Mouse (Mus musculus) heart, embryonic 13.5 days (tissue): ENCODE measurements around the gene Morn4. TPM values are rescaled to one million over a fixed set of nuclear protein-coding genes. Genes with fewer than 3 reads are reported as not detected.

Source experiments
- ATAC-seq: fragments of 200-750 bp; cut with Nextera tagmentation; 2 replicates; pipeline ENCODE4 v1.8.0; 2017; ENCODE audit warnings: moderate TSS enrichment; ENCODE audit not compliant: insufficient number of reproducible peaks, low FRiP score, low TSS enrichment; ENCODE audit errors: extremely low read depth
- H3K27ac ChIP-seq: fragments of 300-500 bp; sonication (generic); replicated peaks from 2 replicates; pipeline ENCODE4 v1.5.1; 2015; ENCODE audit warnings: moderate library complexity, mild to moderate bottlenecking, inconsistent platforms
- H3K27me3 ChIP-seq: fragments of 300-500 bp; sonication (generic); replicated peaks from 2 replicates; pipeline ENCODE4 v1.6.1; 2015; ENCODE audit warnings: mild to moderate bottlenecking, inconsistent platforms
- H3K36me3 ChIP-seq: fragments of 300-500 bp; sonication (generic); 2 replicates; pipeline ENCODE4 v1.6.1; 2015; ENCODE audit warnings: mild to moderate bottlenecking, inconsistent platforms
- H3K4me1 ChIP-seq: fragments of 300-500 bp; sonication (generic); 2 replicates; pipeline ENCODE4 v1.6.1; 2015; ENCODE audit warnings: inconsistent platforms
- H3K4me2 ChIP-seq: fragments of 300-500 bp; sonication (generic); 2 replicates; pipeline ENCODE4 v1.6.1; 2015; ENCODE audit warnings: inconsistent platforms, mild to moderate bottlenecking, moderate library complexity
- H3K4me3 ChIP-seq: fragments of 300-500 bp; sonication (generic); 2 replicates; pipeline ENCODE4 v1.5.1; 2015; ENCODE audit warnings: moderate library complexity, mild to moderate bottlenecking, inconsistent platforms
- H3K9ac ChIP-seq: fragments of 300-500 bp; sonication (generic); 2 replicates; pipeline ENCODE4 v1.6.1; 2015; ENCODE audit warnings: inconsistent platforms, mild to moderate bottlenecking, moderate library complexity
- H3K9me3 ChIP-seq: fragments of 300-500 bp; sonication (generic); 2 replicates; pipeline ENCODE4 v1.6.1; 2016; ENCODE audit warnings: inconsistent platforms
- WGBS: fragments of 180-500 bp; shearing (Covaris S2); methylation state at CpG from one replicate; pipeline ENCODE4 v1.1.7; 2015; ENCODE audit warnings: mixed read lengths; 5-methylcytosine and 5-hydroxymethylcytosine counted together
- polyA plus RNA-seq: library from polyadenylated mRNA; unstranded; fragments of >200 nt; fragmentation: Nextera tagmentation; extraction: Ambion mirVana; gene quantifications from 2 replicates; pipeline ENCODE4 v1.2.1, GENCODE M21; 2015

The Morn4 gene
- polyA plus RNA-seq, 1 experiment from 2014 or later = 15.3 TPM

GRCm38 (mm10) chr19:42037167-42037702, 48.9 kb downstream of the Morn4 start:
- Histone ChIP-seq H3K4me1 (peaks cover 26% of the 10 kb centered on the region), H3K9ac (no peak overlapping the region), H3K9me3 (no peaks in the 10 kb centered on the region), H3K4me3 (no peak overlapping the region), H3K27me3 (peaks cover 24% of the 10 kb centered on the region), H3K4me2 (no peak overlapping the region), H3K36me3 (peaks cover 22% of the 10 kb centered on the region), H3K27ac (no peak overlapping the region)
- no peak for ATAC-seq
- WGBS = 37% methylated on average over 11 of the region's 11 CpGs

DNA sequence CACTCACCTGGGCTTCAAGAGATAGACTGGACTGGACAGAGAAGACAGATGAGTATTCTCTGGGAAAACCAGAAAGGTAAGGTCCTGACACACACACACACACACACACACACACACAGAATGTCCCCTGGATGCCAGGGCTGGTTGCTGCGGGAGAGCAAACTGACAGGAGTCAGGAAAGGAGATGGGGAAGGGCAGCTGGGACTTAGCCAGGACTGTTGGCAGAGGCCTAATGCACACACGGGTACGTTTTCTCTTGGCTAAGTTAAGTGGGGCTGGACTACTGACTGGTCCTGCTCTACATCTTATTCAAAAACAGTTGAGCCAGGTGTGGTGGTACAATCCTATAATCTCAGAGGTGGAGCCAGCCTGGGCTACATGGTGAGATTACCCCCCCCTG, 49.8 kb downstream of the Morn4 start:
- H3K4me1 ChIP-seq = peaks cover 24% of the 10 kb centered on the region
- H3K36me3 ChIP-seq = peaks cover 27% of the 10 kb centered on the region
- WGBS = 68% methylated on average over 3 of the region's 3 CpGs
- H3K9me3 ChIP-seq = no peaks in the 10 kb centered on the region
- no peak overlapping the region for H3K27ac ChIP-seq
- ATAC-seq = no peak
- H3K4me3 ChIP-seq = no peak overlapping the region
- peaks cover 24% of the 10 kb centered on the region for H3K27me3 ChIP-seq
- no peak overlapping the region for H3K9ac ChIP-seq
- H3K4me2 ChIP-seq = no peak overlapping the region

DNA sequence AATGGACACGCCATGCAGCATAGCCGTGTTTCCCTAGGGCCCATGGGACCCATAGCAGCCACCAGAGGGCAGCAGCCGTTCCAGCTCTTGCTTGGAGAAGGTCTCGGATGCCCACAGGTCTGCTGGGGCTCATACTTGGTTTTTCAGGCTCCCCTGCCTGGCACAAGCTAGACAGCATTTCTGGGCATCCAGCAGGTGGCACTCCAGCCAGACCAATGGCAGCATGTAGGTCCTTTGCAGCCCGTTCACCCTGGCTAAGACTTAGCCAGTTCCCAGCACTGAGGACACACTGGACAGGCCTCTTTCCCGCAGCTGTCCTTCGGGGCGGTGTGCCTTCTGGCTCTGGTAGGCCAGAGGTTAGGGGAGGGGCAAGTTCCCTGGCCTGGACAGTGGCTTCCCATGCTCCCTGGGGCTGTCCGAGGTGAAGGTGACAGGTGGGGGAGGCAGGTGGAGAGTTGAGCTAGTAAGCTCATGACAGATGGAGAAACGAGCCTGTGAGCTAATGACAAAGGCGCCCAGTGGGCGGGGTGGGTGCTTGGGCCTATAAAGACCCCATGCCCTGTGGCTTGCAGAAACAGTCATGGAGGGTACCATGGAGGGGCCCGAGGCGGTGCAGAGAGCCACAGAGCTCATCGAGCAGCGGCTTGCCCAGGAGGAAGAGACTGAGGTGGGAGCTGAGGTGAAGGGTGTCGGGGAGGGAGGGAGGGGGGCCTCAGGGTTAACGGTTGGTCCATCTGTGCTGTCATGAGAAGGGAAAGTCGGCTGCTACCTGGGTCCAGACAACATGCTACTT, 50.5 kb downstream of the Morn4 start, which contains the start of gene Ankrd2:
TSS of gene Ankrd2 (plus strand) at position 545 of the 793 bp plus-strand sequence.
- 62% methylated on average over 19 of the region's 19 CpGs for WGBS
- Histone ChIP-seq H3K4me1 (peaks cover 24% of the 10 kb centered on the region), H3K9ac (no peak within 1 kb of the TSS), H3K36me3 (peaks cover 27% of the 10 kb centered on the region), H3K9me3 (no peaks in the 10 kb centered on the region), H3K4me2 (no peak within 1 kb of the TSS), H3K27me3 (peaks cover 21% of the 10 kb centered on the region), H3K4me3 (no peak within 1 kb of the TSS), H3K27ac (no peak within 1 kb of the TSS)
- 0 out of 2 replicates have a peak, but pooled peaks have one; percentile 34 for ATAC-seq

GRCm38 (mm10) chr19:42034881-42035455, 51.2 kb downstream of the Morn4 start:
- Histone ChIP-seq H3K27me3 (peaks cover 14% of the 10 kb centered on the region), H3K36me3 (peaks cover 27% of the 10 kb centered on the region), H3K9ac (no peak overlapping the region), H3K4me3 (no peak overlapping the region), H3K27ac (0 out of 2 replicates have a peak overlapping the region, but pooled peaks have one; percentile 4), H3K4me1 (peaks cover 24% of the 10 kb centered on the region), H3K9me3 (no peaks in the 10 kb centered on the region), H3K4me2 (no peak overlapping the region)
- WGBS = 57% methylated on average over 11 of the region's 11 CpGs
- no peak for ATAC-seq

DNA sequence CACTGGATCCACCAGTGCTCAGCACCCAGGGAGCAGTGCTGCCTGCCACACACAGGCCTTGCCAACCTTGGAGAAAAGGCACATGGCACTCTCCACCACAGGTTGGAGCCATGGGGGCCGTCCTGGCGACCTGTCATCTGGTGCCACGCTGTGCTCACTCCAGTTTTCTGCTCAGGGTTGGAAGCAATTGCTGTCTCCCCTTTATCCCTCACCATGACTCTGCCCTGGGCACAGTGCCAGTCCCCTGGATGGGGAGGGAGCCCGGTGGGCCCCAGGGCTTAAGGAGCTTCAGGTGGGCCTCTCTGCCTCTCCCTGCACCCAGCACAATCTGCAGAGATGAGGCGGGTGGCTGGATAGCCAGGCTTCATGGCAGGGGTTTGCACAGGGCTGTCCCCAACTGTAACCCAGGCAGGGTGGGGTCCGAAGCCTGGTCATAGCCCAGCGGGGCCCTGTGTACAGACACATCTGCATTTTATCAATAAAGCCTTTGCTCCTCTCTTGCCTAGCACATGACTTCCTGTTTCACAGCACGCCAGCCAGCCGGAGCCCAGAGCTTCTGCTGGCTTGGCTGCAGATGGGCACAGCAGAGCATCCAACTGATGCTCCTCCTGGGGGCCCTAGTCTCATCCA, 51.9 kb downstream of the Morn4 start:
- H3K27me3 ChIP-seq = peaks cover 7% of the 10 kb centered on the region; the same call in 1 of the 2 replicates
- H3K36me3 ChIP-seq = peaks cover 27% of the 10 kb centered on the region
- H3K4me3 ChIP-seq = no peak overlapping the region
- 64% methylated on average over 9 of the region's 9 CpGs for WGBS
- 0 out of 2 replicates have a peak overlapping the region, but pooled peaks have one; percentile 4 for H3K27ac ChIP-seq
- H3K4me1 ChIP-seq = peaks cover 24% of the 10 kb centered on the region
- H3K9me3 ChIP-seq = no peaks in the 10 kb centered on the region
- H3K4me2 ChIP-seq = no peak overlapping the region
- no peak for ATAC-seq
- no peak overlapping the region for H3K9ac ChIP-seq

GRCm38 (mm10) chr19:42033611-42034010, 52.5 kb downstream of the Morn4 start:
- Histone ChIP-seq H3K4me1 (peaks cover 24% of the 10 kb centered on the region), H3K27ac (0 out of 2 replicates have a peak overlapping the region, but pooled peaks have one; percentile 4), H3K9ac (no peak overlapping the region), H3K36me3 (peaks cover 27% of the 10 kb centered on the region), H3K27me3 (peaks cover 2% of the 10 kb centered on the region; the same call in 1 of the 2 replicates), H3K4me3 (no peak overlapping the region), H3K9me3 (no peaks in the 10 kb centered on the region), H3K4me2 (no peak overlapping the region)
- ATAC-seq = no peak
- 75% methylated on average over 14 of the region's 14 CpGs for WGBS

DNA sequence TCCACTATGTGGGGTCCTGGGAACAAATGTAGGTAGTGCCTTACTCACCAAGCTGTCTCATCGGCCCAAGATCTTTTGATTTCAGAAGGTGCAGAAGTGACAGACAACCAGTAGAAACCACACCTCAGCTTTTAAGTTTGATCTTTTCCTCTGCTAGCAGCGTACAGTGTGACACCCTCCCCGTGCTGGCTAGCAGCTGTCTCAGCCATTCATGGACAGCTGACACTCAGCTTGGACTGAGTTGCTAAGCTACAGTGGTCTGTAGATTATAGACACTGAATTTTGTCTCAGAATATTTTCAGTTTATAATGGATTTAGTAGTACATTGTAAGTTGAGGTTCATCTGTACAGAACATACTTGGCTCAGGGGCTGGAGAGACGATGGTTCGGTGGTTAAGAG, 55.0 kb downstream of the Morn4 start:
- no peak for ATAC-seq
- Histone ChIP-seq H3K36me3 (peaks cover 27% of the 10 kb centered on the region), H3K4me2 (no peak overlapping the region), H3K4me3 (no peak overlapping the region), H3K4me1 (peaks cover 27% of the 10 kb centered on the region), H3K9me3 (no peaks in the 10 kb centered on the region), H3K27me3 (no peaks in the 10 kb centered on the region), H3K27ac (no peak overlapping the region), H3K9ac (no peak overlapping the region)
- 75% methylated on average over 5 of the region's 5 CpGs for whole genome bisulfite sequencing

DNA sequence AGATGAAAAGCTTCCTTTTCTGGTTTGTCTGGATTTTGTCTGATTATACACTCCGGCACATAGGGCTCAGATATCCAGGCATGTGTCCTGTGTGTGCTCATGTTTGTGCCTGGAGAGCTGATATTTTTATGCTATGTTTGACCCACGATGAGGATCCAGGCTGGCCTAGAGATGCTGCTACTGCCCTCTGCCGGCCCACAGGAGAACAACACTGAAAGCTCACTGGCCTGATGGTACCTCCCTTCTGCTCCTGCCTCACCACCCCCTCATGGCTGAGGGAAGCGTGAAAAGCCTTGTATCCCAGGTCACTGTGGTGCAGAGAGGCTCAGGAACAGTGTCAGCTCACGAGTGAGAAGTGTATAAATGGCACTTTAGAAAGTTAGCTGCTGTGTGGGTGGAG, 60.0 kb downstream of the Morn4 start:
- peaks cover 21% of the 10 kb centered on the region for H3K4me1 ChIP-seq
- no peak overlapping the region for H3K4me3 ChIP-seq
- no peak; the same call in 1 of the 2 replicates for ATAC-seq
- H3K9ac ChIP-seq = no peak overlapping the region
- H3K4me2 ChIP-seq = no peak overlapping the region
- 3% methylated on average over 5 of the region's 5 CpGs for WGBS
- H3K36me3 ChIP-seq = no peaks in the 10 kb centered on the region
- H3K27me3 ChIP-seq = no peaks in the 10 kb centered on the region
- no peaks in the 10 kb centered on the region for H3K9me3 ChIP-seq
- no peak overlapping the region for H3K27ac ChIP-seq

Other genes with a start within 250 kb of the Morn4 start
- 1.6 and 2.1 TPM in 2 replicates for gene Frat2, start 238.2 kb downstream of the Morn4 start, polyA plus RNA-seq
- 10.4 and 11.8 TPM in 2 replicates for gene Rrp12, start 190.2 kb downstream of the Morn4 start, polyA plus RNA-seq
- gene Pgam1, start 174.4 kb downstream of the Morn4 start, polyA plus RNA-seq = 780 and 862 TPM in 2 replicates
- 46.5 and 47.1 TPM in 2 replicates for gene Exosc1, start 152.9 kb downstream of the Morn4 start, polyA plus RNA-seq
- gene Zdhhc16, start 152.9 kb downstream of the Morn4 start, polyA plus RNA-seq = 55.3 and 57.5 TPM in 2 replicates
- gene Mms19, start 105.2 kb downstream of the Morn4 start, polyA plus RNA-seq = 17.2 and 22.1 TPM in 2 replicates
- 12.8 and 14.6 TPM in 2 replicates for gene Ubtd1, start 104.6 kb downstream of the Morn4 start, polyA plus RNA-seq
- gene Ankrd2, start 50.4 kb downstream of the Morn4 start, polyA plus RNA-seq = not detected in 2 replicates
- gene Hoga1, start 40.7 kb downstream of the Morn4 start, polyA plus RNA-seq = 0.44 and 1.4 TPM in 2 replicates
- gene 4933411K16Rik, start 34.1 kb downstream of the Morn4 start, polyA plus RNA-seq = not detected in 2 replicates
- gene Pi4k2a, start 4.1 kb upstream of the Morn4 start, polyA plus RNA-seq = 14.5 and 16.9 TPM in 2 replicates
- gene Avpi1, start 42.7 kb upstream of the Morn4 start, polyA plus RNA-seq = 30.6 and 34.2 TPM in 2 replicates
- 7.4 and 7.7 TPM in 2 replicates for gene Marveld1, start 61.0 kb upstream of the Morn4 start, polyA plus RNA-seq
- gene Zfyve27, start 77.6 kb upstream of the Morn4 start, polyA plus RNA-seq = 20.2 and 22.2 TPM in 2 replicates
- 4.4 and 5.4 TPM in 2 replicates for gene Sfrp5, start 115.9 kb upstream of the Morn4 start, polyA plus RNA-seq
- gene Golga7b, start 161.2 kb upstream of the Morn4 start, polyA plus RNA-seq = 0.22 and 0.25 TPM in 2 replicates